Mouse (Mus musculus) thymus, adult 18-20 months (tissue): ENCODE measurements around the gene Mapkap1.
A peak's percentile ranks its signal among the peaks of the same experiment; 100 is the strongest.

Experiments used
- DNase-seq, 2 experiments: peaks; one replicate each; pipeline ENCODE4 v3.0.0; 2022; ENCODE audit warnings: mixed read lengths in 2 of 2

Gene Mapkap1

DNA sequence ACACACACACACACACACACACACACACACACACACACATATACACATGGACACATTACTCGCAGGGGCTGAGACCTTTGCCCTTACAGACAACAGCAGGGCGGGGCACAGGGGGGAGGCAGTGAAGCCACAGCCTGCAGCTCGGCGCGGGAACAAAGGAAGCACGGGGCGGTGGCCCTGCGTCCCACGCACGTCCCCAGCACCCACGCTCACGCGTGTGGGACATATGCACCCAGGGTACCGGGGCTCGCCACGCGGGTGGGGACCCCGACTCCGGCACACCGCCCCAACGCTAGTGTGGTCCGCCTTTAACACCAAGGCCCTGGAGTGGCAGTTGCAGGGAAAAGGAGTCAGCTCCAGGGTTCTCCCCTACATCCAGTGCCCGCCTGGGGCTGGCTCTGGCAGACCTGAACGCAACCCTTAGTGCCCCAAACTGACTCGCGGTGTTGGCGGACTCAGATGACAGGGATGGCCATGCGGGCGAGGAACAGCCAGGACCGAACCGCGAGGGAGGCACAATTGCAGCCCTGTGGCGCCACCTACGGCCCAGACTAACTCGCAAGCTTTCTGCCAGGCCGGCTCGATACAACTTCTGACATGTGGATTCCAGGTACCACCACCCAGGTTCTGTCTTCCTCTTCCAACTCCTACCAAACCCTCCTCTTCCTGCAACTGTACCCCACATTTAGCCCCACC, 232.5 kb downstream of the Mapkap1 start:
- peak; percentile 60 to 69 for DNase-seq

DNA sequence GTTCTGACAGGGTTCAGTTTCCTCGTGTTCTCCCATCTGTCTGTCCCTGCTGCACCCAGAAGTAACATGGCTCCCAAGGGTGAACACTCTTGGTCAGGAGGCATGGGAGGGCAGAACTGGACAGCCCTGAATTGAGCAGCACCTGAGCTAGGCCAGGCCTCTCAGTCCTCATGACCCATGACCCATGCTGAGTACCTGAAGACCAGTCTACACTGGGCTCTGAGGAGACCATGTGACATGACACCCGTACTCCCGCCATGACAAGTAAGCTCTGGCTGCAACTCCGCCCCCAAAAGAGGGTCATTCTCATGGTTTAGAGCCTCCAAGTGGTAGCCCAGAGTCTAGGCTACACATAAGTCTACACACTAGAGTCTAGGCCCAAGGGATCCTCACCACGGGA, 233.2 kb downstream of the Mapkap1 start:
- no peak for DNase-seq

DNA sequence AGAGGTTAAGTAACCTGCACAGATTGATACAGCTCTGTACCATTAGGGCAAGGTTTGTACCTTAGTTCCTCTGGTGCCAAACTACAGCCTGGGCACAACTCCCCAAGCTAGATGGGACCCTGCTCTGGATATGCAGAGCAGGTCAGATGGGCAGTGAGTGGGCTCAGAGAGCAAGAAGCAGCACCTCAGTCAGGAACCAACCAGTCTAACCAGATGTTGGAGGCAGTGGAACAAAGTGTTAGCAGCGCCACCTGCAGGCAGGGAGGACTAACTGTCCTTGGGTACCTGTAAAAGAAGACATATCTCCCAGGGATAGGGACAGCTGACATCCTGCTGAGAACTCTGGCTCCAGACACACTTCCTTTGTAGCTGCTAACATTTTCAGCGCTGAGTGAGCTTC, 235.8 kb downstream of the Mapkap1 start:
- DNase-seq: peak in 1 of 2 experiments; percentile 33

DNA sequence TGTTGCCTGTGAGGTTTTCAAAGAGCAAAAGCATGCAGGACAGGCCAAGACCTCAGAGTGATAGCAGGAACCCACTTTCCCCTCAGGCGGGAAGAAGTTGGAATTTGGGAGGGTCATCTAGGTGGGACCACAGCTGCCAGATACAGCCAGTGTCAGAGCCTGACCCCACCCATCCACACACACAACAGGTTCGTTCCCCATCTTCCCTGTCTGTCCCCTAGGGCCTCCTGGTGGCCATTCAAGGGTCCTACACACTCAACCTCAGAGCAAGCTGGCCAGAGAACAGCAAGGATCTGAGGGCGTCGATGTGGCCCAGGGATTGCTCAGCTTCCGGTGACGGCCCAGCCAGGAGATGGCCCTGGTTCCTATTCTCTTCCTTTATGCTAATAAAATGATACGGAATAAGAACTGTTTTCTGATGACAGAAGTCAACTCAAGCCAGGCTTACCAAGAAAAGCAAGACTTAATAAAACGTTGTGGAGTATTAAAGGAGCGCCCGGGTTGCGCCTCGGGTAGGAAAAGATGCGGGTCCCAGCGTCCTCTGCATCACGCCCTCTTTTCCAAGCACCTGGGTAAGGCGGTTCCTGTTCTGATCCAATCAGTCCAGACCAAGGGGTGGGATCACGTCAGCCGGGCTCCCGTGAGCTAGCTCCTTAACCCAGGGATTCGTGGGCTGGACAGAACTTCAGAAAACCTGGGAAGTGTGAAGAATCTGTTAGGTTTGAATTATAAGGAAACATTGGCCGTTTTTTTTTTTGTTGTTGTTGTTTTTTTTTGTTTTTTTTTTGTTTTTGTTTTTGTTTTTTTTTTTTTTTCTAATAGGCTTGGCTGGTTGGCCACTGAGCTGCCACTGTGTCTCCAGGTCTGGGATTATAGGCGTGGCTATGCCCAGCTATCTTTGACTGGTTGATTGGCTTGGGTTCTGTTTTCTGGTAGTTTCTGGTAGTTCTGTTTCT, 238.3 kb downstream of the Mapkap1 start:
- DNase-seq: no peak

DNA sequence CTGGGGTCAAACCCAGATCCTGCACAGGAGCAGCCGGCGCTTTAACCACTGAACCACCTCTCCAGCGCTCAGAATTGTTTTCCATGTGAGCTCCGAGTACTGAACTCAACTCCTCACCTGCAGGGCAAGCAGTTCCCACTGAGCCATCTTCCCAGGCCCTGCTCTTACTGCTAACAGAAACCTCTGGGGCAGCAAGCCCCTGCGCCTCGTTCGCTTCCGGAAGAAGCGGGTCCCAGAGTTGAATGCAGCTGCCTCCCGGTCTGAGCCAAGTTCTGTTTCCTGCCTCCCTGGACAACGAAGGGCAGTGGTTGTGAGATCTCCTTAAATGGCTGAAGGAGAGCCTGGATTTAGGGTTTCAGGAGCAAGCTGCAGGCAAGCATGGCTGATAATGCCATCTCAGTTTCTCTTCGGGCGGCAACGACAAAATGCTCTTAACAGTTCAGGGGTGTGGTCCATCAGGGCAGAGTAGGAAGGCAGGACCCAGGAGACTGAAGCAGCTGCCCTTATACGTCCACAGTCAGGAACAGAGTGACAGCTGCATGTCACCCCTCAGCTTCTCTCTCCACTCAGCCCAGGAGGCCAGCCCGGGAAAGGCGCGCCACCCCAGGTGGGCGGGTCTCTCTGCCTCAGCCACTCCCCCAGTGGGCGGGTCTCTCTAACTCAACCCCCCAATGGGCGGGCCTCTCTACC, 239.4 kb downstream of the Mapkap1 start:
- peak; percentile 65 to 66 for DNase-seq

DNA sequence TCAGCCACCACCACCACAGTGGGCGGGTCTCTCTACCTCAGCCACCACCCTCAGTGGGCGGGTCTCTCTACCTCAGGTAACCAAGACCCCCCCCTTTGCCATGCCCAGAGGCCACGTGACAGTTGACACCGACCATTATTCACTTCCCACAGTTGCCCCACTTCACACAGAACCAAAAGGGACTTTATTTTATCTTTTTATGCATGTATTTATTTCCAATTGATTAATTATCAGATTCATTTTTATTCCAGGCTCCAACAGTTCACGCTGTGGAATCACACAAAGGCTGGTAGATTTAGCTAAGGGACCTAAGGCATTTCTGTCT, 239.9 kb downstream of the Mapkap1 start:
- DNase-seq: no peak

DNA sequence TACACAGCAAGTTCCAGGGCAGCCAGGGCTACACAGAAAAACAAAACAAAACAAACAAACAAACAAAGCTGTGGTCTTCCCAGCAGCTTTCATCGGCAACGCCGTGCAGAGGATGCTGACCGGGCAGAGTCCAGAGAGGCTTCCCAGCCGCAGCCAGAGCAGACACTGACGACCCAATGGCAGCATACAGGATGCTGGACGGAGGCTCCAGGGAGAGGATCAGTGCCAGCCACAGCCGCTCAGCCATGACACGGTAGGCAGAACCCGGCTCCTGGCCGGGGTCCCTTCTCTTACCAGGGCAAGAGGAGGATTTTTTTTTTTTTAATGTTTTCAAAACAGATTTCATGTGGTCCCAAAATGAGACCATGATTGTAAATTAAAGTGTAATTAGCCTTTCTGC, 240.8 kb downstream of the Mapkap1 start:
- no peak for DNase-seq

DNA sequence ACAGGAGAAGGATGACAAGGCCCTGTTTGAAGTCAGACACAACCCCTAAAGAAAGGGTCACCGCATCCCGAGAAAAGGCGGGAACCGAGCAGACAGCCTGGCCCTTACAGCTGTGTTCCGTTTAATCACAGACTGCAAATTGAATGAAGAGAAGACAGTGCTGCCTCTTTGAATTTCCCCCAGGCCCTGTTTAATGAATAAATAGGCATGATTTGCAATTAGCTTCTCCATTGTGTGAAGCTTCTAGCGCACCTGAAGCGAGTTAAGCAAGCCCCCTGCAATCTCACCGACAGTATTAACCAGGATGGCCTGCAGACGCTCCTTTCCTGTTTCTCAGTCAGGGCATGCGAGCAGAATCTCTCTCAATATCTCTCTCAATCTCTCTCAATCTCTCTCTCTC, 261.2 kb downstream of the Mapkap1 start:
- DNase-seq: no peak

DNA sequence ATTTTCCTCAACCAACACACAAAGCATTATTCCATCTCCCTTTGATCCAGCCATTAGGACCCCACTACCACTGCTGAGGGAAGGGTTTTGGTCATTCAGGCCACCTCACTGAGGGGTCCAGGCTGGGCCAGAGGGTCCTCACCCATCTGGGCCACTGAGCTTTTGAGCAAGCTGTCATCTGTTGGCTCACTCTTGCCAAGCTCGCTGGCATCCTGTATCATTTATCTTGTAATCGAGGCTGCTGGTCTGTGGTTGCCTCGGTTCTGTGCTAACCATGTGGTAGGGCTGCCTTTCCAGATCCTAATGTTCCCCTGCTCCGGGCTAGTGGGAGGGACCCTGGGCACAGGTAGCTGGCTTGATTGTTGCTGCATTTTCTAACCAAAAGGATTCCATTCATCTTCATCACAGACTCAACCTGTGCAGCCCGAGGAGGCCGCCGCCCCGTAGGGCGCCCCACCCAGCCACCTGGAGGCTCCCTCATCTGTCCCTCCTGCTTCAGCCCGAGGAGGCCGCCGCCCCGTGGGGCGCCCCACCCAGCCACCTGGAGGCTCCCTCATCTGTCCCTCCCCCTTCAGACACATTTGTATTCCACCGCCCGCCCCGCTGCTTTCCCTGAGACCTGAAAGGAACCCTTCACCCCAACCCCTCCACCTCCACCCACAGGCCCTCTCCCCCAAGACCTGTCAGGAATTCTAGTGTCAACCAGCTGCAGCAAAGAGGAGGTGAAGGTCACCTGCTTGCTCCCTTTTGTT, 262.0 kb downstream of the Mapkap1 start:
- DNase-seq: no peak

DNA sequence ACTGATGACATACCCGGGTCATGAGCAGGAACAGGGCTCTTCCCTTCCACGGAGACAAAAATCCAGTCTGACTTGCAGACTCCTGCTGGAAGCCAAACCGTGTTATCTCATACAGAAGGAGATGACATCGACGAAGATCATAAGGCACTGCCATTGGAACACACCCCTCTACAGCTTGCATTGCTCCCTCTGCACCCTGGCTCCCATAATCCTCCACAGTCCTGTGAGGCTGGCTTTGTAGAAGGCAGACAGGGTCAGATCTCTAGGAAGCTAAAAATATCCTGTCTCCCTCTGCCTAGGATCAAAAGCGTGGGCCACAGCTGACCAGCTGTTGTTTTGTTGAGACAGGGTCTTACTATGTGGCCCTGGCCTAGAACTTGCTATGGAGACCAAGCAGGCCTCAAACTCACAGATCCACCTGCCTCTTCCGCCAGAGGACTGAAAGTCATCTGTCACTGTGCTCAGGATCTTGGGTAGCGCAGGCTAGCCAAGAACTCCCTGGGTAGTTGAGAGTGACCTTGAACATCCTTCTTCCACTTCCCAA, 262.7 kb downstream of the Mapkap1 start:
- DNase-seq: no peak

DNA sequence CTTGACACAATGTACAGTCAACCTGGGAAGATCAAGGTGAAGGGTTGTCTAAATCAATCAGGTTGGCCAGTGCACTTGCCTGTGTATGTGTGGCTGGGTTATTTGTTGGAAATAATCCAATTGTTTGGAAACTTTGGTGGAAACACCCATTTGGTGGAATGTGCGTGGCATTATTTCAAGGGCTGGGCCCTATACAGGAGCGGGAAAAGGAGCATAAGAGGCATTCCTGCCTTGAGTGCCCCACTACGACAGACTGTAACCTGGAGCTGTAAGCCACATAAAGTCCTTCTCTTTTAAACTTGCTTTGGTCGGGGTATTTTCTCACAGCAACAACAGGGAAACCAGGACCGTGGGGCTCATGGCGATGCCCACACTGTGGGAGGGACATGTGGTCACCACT, 263.9 kb downstream of the Mapkap1 start:
- DNase-seq: no peak

DNA sequence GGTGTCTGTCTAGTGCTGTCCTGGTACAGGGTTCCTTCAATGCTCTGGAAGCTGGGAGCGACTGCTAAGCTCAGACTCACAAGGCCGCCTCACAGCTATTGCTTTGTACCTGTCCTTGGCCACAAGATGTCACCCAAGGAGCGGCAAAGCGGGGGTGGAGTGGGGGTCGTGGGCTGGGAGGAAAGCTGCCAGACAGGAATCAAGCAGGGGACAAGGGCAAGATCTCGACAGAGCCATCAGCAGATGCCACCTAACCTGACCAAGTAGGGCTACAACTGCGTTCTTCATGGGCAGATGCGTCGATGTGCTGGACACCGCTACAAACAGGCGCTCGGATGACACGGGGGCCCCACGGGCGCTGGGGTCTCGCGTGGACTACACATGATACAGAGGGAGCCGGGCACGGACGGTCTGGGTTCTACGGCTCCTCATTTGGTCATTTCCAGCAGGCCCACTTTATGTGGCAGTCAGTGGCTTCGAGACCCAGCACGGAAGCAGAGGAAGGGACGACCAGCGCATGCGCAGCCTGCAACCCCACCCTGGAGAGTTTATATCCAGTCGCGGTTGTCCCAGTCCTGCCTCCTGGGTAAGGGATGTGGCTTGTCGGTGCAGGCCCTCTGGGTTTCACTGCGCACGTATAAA, 264.9 kb downstream of the Mapkap1 start:
- peak; percentile 28 to 60 for DNase-seq

DNA sequence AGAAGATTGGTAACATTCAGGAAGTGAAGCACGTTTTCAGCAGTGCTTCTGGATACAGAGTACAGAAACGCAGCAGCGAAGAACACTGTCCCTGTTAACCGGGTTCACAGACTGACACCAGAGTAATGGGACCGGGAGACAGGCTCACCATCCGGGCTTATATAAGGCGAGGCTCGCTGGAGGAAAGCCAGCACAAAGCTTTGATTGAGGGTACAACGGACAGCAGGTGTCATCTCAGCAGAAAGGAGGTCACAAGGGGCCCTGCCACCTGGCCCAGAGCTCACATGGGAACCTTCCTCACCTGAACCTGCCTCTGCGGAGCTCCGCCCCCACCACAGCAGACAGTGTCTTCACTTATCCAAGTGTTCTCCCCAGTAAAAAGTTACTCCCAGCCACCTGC, 267.3 kb downstream of the Mapkap1 start:
- no peak for DNase-seq
